Comparison of ENCODE assay signal across 8 mouse cellular contexts in the genomic region with DNA sequence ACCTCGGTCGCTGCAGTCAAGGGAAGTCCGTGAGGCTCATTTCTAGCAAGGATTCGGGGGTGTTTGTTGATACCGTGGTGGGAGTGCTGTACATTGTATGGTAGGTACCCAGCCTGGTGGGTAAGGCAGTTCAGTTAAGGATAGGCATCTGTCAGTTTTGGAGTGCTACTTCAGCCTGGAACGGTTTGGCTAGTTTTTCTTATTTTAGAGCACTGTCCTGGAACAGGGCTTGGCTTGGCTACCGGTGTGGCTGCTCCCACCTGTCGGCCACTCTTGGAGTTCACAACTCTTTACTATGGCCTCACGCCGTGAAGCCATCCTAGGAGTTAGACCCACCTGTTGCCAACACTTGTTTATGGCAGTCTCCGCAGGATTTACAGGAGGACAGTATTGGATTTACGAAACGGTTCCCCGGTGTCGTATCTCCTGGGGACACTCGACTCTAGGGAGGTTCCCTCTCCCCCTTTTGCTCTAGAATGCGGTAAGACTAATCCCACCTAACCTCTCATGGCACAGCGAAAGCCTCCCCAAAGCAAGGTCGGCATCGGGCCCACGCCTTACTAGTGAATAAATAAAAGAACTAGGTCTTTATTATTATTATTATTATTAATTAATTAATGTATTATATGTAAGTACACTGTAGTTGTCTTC. TPM values are rescaled to one million over a fixed set of nuclear protein-coding genes. Genes with fewer than 3 reads are reported as not detected.
DNase-seq lines count a peak whose midpoint lies in the region; ATAC-seq and TF ChIP-seq lines count a peak whose summit lies in the region.

No protein-coding gene starts in this region.

- no peak for TF ChIP-seq POLR2A in kidney, adult 2 months (IDR thresholded peaks at IDR 0.05; ENCODE audit: low read depth, low read length)
- TF ChIP-seq POLR2A in olfactory bulb, adult 2 months (IDR thresholded peaks at IDR 0.05; ENCODE audit: insufficient read depth, low read depth, low read length) = no peak

- ATAC-seq in liver, postnatal 0 days = no peak

- WGBS in kidney, adult 2 months = 2% methylated on average over 21 of the region's 21 CpGs
- WGBS in liver, postnatal 0 days (ENCODE audit: insufficient replicate concordance) = 5% methylated on average over 21 of the region's 21 CpGs
- 4% methylated on average over 21 of the region's 21 CpGs for WGBS in olfactory bulb, adult 2 months

- no peaks in the 10 kb centered on the region for H3K9me3 ChIP-seq in liver, postnatal 0 days (ENCODE audit: low read length)

- H3K4me2 ChIP-seq in liver, postnatal 0 days (ENCODE audit: low read depth, low read length) = peak overlapping the region; percentile 93

- H3K9ac ChIP-seq in liver, postnatal 0 days (replicated peaks) = peak overlapping the region; percentile 65

- H3K27ac ChIP-seq in kidney, adult 2 months (ENCODE audit: insufficient read depth, low read depth, low read length) = peak overlapping the region; percentile 84
- peak overlapping the region; percentile 99 for H3K27ac ChIP-seq in liver, postnatal 0 days (ENCODE audit: low read depth)
- peak overlapping the region; percentile 68 for H3K27ac ChIP-seq in olfactory bulb, adult 2 months (ENCODE audit: insufficient read depth, low read depth, low read length)

- no peaks in the 10 kb centered on the region for H3K27me3 ChIP-seq in kidney, adult 2 months (replicated peaks; ENCODE audit: control insufficient read depth, insufficient read depth, low read length)
- no peaks in the 10 kb centered on the region for H3K27me3 ChIP-seq in liver, postnatal 0 days (ENCODE audit: insufficient read depth, low read length)

- H3K36me3 ChIP-seq in kidney, adult 2 months (ENCODE audit: control insufficient read depth, insufficient read depth, low read length) = no peaks in the 10 kb centered on the region
- no peaks in the 10 kb centered on the region for H3K36me3 ChIP-seq in liver, postnatal 0 days (replicated peaks; ENCODE audit: insufficient read depth, low read length)

- H3K4me3 ChIP-seq in kidney, adult 2 months (ENCODE audit: insufficient read depth, low read depth, low read length) = peak overlapping the region; percentile 57
- peak overlapping the region; percentile 85 for H3K4me3 ChIP-seq in liver, postnatal 0 days (ENCODE audit: low read depth, low read length)
- H3K4me3 ChIP-seq in olfactory bulb, adult 2 months (ENCODE audit: insufficient read depth, low read depth, low read length) = peak overlapping the region; percentile 60

- no peak for TF ChIP-seq EP300 in liver, postnatal 0 days (IDR thresholded peaks at IDR 0.05; ENCODE audit: low read depth)

- peak; percentile 17 to 34 for DNase-seq in urinary bladder, adult 18-20 months (ENCODE audit: low spot score in 2 of 2)
- DNase-seq in urinary bladder, postnatal 10 days (ENCODE audit: low spot score) = no peak
- DNase-seq in cerebellum, postnatal 25 days = peak; percentile 17 to 48
- DNase-seq in heart, adult 18-20 months = peak; percentile 38 to 62
- DNase-seq in kidney, adult 2 months = peak; percentile 48
- DNase-seq in liver, postnatal 0 days = peak; percentile 63
- DNase-seq in urinary bladder, postnatal 25 days (ENCODE audit: low spot score) = peak; percentile 19

- TF ChIP-seq CTCF in kidney, adult 2 months (conservative IDR thresholded peaks at IDR 0.05; ENCODE audit: insufficient read depth, insufficient read length, low read depth, low read length) = peak; percentile 45
- peak; percentile 61 for TF ChIP-seq CTCF in liver, postnatal 0 days (IDR thresholded peaks at IDR 0.05; ENCODE audit: low read depth)
- no peak for TF ChIP-seq CTCF in olfactory bulb, adult 2 months (IDR thresholded peaks at IDR 0.05; ENCODE audit: insufficient read depth, low read depth, low read length)

- peaks cover 20% of the 10 kb centered on the region; the same call in 1 of the 2 replicates for H3K4me1 ChIP-seq in kidney, adult 2 months (ENCODE audit: control insufficient read depth, insufficient read depth, low read length)
- H3K4me1 ChIP-seq in liver, postnatal 0 days (ENCODE audit: insufficient read depth) = peaks cover 19% of the 10 kb centered on the region
- peaks cover 12% of the 10 kb centered on the region for H3K4me1 ChIP-seq in olfactory bulb, adult 2 months (ENCODE audit: control insufficient read depth, insufficient read depth, low read length)

RNA-seq across cellular contexts. Expression of a gene that starts 2.5 kb away (rescaled TPM):
- 10 to 100 TPM; 23.0 to 23.6 TPM for total RNA-seq in heart, adult 18-20 months (2021)
- polyA plus RNA-seq in kidney, adult 2 months (2012; rRNA removed) = 58.6 and 70.1 TPM in 2 replicates
- polyA plus RNA-seq in liver, postnatal 0 days (2015; fragmentation: Nextera tagmentation; extraction: Ambion mirVana) = 6.1 and 6.6 TPM in 2 replicates
- not detected in 2 replicates for polyA plus RNA-seq in olfactory bulb, adult 2 months (2012; ENCODE audit: insufficient read depth, insufficient read length, low replicate concordance, missing spikeins)

RNA-seq across cellular contexts. Expression of a gene that starts 56.2 kb away (rescaled TPM):
- 10 to 100 TPM; 42.6 to 43.3 TPM for total RNA-seq in heart, adult 18-20 months (2021)
- polyA plus RNA-seq in kidney, adult 2 months (2012; rRNA removed) = 177 and 215 TPM in 2 replicates
- 18.2 and 18.5 TPM in 2 replicates for polyA plus RNA-seq in liver, postnatal 0 days (2015; fragmentation: Nextera tagmentation; extraction: Ambion mirVana)
- polyA plus RNA-seq in olfactory bulb, adult 2 months (2012; ENCODE audit: insufficient read depth, insufficient read length, low replicate concordance, missing spikeins) = not detected in 2 replicates

Comparison
In these comparisons a context has a peak if more than half of its experiments do, and no peak if none do; other contexts are left out.
1. RNA of a gene that starts 56.2 kb away (polyA plus RNA-seq): 177 to 215 TPM in kidney, adult 2 months and 18.2 to 18.5 TPM in liver, postnatal 0 days; not detected in olfactory bulb, adult 2 months; every median in the first group is over 10 times any median in the second.
2. Peak in every context shown above with its lines, with median percentiles within 50 percentile points of each other: H3K27ac ChIP-seq and H3K4me3 ChIP-seq.